Mouse (Mus musculus): ENCODE data around the gene Bik.

GRCm38 (mm10) chr15:83529765-83530164 lies 3.1 kb downstream of the Bik start:
- TF ChIP-seq CTCF (IDR thresholded peaks at IDR 0.05; ENCODE audit: borderline replicate concordance, extremely low read depth, insufficient read depth, insufficient read length), result no peak
- no peak for TF ChIP-seq POLR2A (IDR thresholded peaks at IDR 0.05; ENCODE audit: borderline replicate concordance, extremely low read depth, insufficient read depth, insufficient read length, poor library complexity, severe bottlenecking)

Measured in brain, embryonic 14.5 days (tissue).